Mouse (Mus musculus) mesoderm, embryonic 11.5 days (tissue): ENCODE results near the gene Col19a1.

Experiments used
- DNase-seq: peaks from one replicate; pipeline ENCODE4 v3.0.0-alpha.2; 2012; ENCODE audit warnings: low read depth, low spot score

The Col19a1 gene

DNA sequence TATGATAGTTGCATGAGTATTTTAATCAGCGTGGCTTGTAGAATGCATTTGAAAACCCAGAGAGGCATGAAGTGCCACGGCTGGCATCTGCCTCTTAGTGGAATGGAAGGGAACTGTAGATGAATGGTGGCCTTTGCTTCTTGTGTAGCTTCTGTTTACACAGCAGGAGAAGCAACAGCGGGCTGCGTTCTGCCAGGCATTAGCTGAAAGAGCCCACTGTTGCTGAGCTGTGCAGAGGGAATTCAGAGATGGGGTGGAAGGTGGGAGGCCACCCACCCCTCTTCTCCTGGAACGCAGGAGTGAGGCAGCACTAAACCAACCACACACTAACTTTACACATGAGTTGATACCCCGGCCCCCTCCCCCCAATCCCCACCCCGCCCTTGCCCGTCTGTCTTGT lies 356.8 kb downstream of the Col19a1 start:
- peak; percentile 54 for DNase-seq

DNA sequence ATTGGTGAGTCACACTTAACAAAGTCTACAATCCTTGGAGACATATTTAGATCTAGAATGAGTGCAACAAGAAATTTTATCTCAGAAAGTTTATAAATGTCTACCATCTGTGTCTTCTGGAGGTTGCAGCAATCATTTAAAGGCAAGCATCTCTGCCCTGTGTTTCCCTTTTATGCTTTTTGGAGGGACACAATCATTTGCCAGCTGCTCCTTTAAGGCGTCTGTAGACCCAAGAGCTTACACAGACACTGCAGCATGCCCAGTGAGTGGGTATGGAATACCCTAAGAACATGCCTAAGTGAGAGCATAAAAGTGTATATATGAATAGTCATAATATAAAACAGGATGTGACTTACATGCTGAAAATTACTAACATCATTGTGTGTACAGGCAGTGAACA lies 357.7 kb downstream of the Col19a1 start:
- no peak for DNase-seq

DNA sequence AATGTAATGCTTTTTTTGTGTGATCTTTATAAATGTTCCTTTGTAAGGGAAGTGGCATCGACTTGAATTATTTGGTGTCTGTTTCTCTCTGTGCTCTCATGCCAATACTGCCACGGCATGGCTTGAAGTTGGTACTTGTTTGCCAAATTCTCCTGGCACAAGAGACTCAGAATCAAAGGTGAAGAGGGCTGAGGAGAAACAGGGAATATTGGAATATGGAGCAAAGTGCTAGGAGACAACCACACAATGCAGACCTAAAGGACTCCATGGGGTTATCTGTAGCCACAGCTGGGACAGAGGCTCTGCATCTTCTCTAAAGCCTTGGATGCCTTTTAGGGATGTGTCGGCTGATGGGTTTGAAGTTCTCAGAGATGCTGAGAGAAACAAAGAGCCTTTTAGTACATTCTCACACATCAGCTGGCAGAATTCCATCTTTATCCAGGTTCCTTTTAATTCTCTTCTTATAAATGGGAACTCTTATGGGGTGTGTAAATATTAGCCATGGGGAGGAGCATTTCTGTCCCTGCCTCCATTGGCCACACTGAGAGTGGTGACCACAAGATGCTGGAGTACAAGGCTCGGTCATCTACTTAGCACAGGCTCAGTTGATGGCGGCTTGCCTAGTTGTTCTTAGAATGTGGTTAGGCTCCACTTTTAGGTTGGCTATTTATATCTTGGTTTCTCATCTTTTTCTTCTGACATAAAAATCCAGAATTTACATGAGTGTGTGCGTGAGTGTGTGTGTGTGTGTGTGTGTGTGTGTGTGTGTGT lies 360.1 kb downstream of the Col19a1 start:
- DNase-seq: no peak

DNA sequence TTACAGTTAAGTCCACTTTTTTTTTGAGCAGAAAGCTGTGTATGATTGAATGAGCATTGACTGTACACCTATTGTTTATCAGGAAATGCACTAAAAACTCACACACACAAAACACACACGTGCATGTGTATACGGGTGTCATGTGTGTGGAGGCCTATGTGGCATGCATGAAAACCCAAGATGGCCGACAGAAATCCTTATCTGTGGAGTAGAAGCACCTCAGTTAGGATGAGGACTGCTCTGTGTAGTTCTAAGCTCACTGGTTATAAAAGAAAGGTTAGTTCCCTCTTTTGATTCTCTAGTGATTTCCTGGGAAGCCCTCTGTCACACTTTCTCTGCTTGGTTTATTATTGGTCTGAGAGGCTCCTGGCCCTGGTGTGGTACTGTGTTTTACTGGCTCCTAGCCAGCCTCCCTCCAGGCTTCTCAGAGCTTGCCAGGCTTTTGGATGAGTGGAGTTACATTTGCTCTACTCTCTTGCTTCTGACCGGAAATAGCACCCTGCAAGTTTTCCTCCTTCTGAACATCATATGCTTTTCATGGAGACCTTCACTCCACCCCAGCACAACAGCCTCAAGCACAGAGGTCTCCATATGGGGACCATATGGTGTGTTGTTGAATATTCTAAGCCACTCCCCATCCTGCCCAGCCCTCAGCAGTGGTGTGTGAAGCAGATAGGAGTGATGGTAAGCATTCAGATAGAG lies 361.3 kb downstream of the Col19a1 start:
- DNase-seq: peak; percentile 71

DNA sequence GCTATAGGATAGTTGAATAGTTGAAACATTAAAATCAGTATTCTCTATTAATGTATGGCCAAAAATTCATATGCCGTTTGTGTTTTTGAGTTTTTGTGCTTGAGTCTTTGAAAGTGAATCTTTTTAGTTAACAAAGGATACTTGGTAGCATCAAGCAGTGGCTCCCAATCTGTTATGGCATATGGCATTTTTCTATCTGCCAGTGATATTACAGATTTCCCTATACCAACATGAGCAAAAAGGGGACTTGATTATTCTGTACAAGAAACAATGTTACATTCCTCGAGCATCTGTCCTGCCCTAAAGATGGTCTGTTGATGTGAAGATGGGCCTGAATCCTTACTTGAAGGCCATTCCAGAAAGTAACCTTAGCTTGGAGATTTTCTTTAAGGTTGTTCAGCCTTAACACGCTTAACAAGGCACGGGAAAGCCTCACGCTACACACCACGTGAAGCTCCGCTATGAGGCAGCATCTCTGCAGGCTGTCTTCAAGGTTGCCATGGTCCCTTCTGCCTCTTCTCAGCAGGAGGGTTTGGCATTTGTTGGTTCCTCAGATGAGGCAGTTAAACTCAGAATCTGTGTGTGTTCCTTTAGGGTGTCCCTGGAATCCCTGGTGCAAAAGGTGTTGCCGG lies 364.2 kb downstream of the Col19a1 start:
- no peak for DNase-seq

DNA sequence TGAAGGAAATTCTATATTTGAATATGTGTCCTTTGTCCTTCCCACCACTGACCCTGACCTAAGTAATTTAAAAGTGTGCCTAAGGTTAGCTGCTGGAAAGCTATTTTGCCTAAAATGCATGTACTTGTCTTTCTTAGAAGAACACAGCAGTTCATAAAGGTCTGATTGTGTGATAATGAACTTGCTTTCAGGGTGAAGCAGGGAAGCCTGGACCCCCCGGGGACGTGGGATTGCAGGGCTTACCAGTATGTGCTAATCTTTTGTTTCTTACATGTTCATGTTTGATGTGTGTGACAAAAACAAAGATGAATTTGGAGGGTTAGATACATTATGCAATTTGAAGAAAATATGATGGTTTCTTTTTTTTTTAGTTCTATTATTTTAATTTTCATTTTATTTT lies 365.0 kb downstream of the Col19a1 start:
- DNase-seq: no peak

DNA sequence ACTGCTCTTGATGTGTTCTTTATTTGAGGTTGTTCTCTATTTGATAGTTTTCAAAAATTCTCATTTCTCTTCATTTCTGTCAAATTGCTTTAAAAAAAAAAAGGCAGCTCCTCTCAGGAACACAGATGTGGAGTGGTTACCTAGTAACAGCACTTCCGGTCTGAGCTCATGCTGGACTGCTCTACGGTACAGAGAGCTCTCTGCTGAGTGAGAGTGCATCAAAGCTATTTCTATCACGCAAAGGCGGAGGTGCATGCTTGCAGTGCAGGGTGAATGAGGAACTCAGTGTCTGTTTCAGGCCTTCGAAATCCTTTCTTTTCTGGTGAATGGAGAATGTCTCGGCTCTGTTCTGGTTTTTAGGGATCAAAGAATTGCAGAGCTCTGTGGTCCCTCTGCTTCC lies 368.2 kb downstream of the Col19a1 start:
- DNase-seq: no peak
